Mouse (Mus musculus) hindbrain, embryonic 13.5 days (tissue): ENCODE measurements at regions not wholly inside any gene's neighbourhood (a gene's known extent, or its start where the extent isn't known, plus 50 kb on each side); places are given as distances from the start of the nearest gene placed in this dataset.
A peak's percentile ranks its signal among the peaks of the same experiment; 100 is the strongest.

Experiments
- ATAC-seq: fragments of 200-750 bp; cut with Nextera tagmentation; 2 replicates; pipeline ENCODE4 v1.8.0; 2017; ENCODE audit warnings: moderate TSS enrichment; ENCODE audit not compliant: low FRiP score
- H3K27ac ChIP-seq: fragments of 300-500 bp; sonication (generic); 2 replicates; pipeline ENCODE4 v1.5.1; 2015; ENCODE audit warnings: inconsistent platforms, mild to moderate bottlenecking, moderate library complexity
- H3K27me3 ChIP-seq: fragments of 300-500 bp; sonication (generic); 2 replicates; pipeline ENCODE4 v1.6.1; 2015; ENCODE audit warnings: mild to moderate bottlenecking, inconsistent platforms
- H3K36me3 ChIP-seq: fragments of 300-500 bp; sonication (generic); 2 replicates; pipeline ENCODE4 v1.6.1; 2015; ENCODE audit warnings: mild to moderate bottlenecking, inconsistent platforms
- H3K4me1 ChIP-seq: fragments of 300-500 bp; sonication (generic); replicated peaks from 2 replicates; pipeline ENCODE4 v1.6.1; 2015; ENCODE audit warnings: inconsistent platforms
- H3K4me2 ChIP-seq: fragments of 300-500 bp; sonication (generic); 2 replicates; pipeline ENCODE4 v1.6.1; 2015; ENCODE audit warnings: inconsistent platforms, mild to moderate bottlenecking, moderate library complexity
- H3K4me3 ChIP-seq: fragments of 300-500 bp; sonication (generic); 2 replicates; pipeline ENCODE4 v1.5.1; 2015; ENCODE audit warnings: mild to moderate bottlenecking, inconsistent platforms
- H3K9ac ChIP-seq: fragments of 300-500 bp; sonication (generic); 2 replicates; pipeline ENCODE4 v1.6.1; 2015; ENCODE audit warnings: mild to moderate bottlenecking, inconsistent platforms
- H3K9me3 ChIP-seq: fragments of 300-500 bp; sonication (generic); 2 replicates; pipeline ENCODE4 v1.6.1; 2016; ENCODE audit warnings: inconsistent platforms
- WGBS: fragments of 180-500 bp; shearing (Covaris S2); methylation state at CpG from one replicate; pipeline ENCODE4 v1.1.7; 2015; 5-methylcytosine and 5-hydroxymethylcytosine counted together

GRCm38 (mm10) chrX:110061870-110062269 lies 752.2 kb upstream of the Pou3f4 start:
- Histone ChIP-seq H3K9me3 (no peaks in the 10 kb centered on the region), H3K4me3 (no peak overlapping the region), H3K27ac (no peak overlapping the region), H3K27me3 (no peaks in the 10 kb centered on the region), H3K4me1 (no peaks in the 10 kb centered on the region), H3K36me3 (no peaks in the 10 kb centered on the region), H3K9ac (no peak overlapping the region), H3K4me2 (no peak overlapping the region)
- ATAC-seq: no peak
- WGBS: 45% methylated on average over 1 of the region's 1 CpGs

GRCm38 (mm10) chrX:110076376-110076775 lies 737.7 kb upstream of the Pou3f4 start:
- no peaks in the 10 kb centered on the region for H3K27me3 ChIP-seq
- no peak for ATAC-seq
- H3K27ac ChIP-seq: no peak overlapping the region
- WGBS: 40% methylated on average over 4 of the region's 4 CpGs
- H3K36me3 ChIP-seq: no peaks in the 10 kb centered on the region
- H3K4me3 ChIP-seq: no peak overlapping the region
- no peak overlapping the region for H3K4me2 ChIP-seq
- no peaks in the 10 kb centered on the region for H3K4me1 ChIP-seq
- H3K9me3 ChIP-seq: no peaks in the 10 kb centered on the region
- no peak overlapping the region for H3K9ac ChIP-seq

- ATAC-seq: peak; percentile 46; the same call in 1 of the 2 replicates
- no peaks in the 10 kb centered on the region for H3K4me1 ChIP-seq
- H3K4me3 ChIP-seq: no peak overlapping the region
- 42% methylated on average over 3 of the region's 3 CpGs for WGBS
- no peak overlapping the region for H3K4me2 ChIP-seq
- no peaks in the 10 kb centered on the region for H3K27me3 ChIP-seq
- H3K27ac ChIP-seq: no peak overlapping the region
- H3K36me3 ChIP-seq: no peaks in the 10 kb centered on the region
- H3K9ac ChIP-seq: no peak overlapping the region
- H3K9me3 ChIP-seq: no peaks in the 10 kb centered on the region
Observed at GRCm38 (mm10) chrX:110077761-110078531, 736.1 kb upstream of the Pou3f4 start.

- no peaks in the 10 kb centered on the region for H3K27me3 ChIP-seq
- no peaks in the 10 kb centered on the region for H3K9me3 ChIP-seq
- WGBS: 88% methylated on average over 1 of the region's 1 CpGs
- H3K4me2 ChIP-seq: no peak overlapping the region
- no peaks in the 10 kb centered on the region for H3K36me3 ChIP-seq
- no peak overlapping the region for H3K9ac ChIP-seq
- no peak for ATAC-seq
- H3K27ac ChIP-seq: no peak overlapping the region
- no peaks in the 10 kb centered on the region for H3K4me1 ChIP-seq
- H3K4me3 ChIP-seq: no peak overlapping the region
Observed at GRCm38 (mm10) chrX:110096976-110097375, 717.1 kb upstream of the Pou3f4 start.

GRCm38 (mm10) chrX:110109490-110109889 lies 704.6 kb upstream of the Pou3f4 start:
- Histone ChIP-seq H3K4me3 (no peak overlapping the region), H3K4me1 (no peaks in the 10 kb centered on the region), H3K4me2 (no peak overlapping the region), H3K36me3 (no peaks in the 10 kb centered on the region), H3K9ac (no peak overlapping the region), H3K9me3 (no peaks in the 10 kb centered on the region), H3K27me3 (no peaks in the 10 kb centered on the region), H3K27ac (no peak overlapping the region)
- ATAC-seq: no peak

GRCm38 (mm10) chrX:110117471-110118190 lies 696.4 kb upstream of the Pou3f4 start:
- ATAC-seq: no peak
- no peak overlapping the region for H3K4me3 ChIP-seq
- no peaks in the 10 kb centered on the region for H3K36me3 ChIP-seq
- H3K9ac ChIP-seq: no peak overlapping the region
- no peaks in the 10 kb centered on the region for H3K4me1 ChIP-seq
- WGBS: 93% methylated on average over 3 of the region's 3 CpGs
- H3K27me3 ChIP-seq: no peaks in the 10 kb centered on the region
- H3K27ac ChIP-seq: no peak overlapping the region
- H3K9me3 ChIP-seq: no peaks in the 10 kb centered on the region
- no peak overlapping the region for H3K4me2 ChIP-seq

- no peaks in the 10 kb centered on the region for H3K27me3 ChIP-seq
- H3K9ac ChIP-seq: no peak overlapping the region
- no peak overlapping the region for H3K4me2 ChIP-seq
- H3K9me3 ChIP-seq: no peaks in the 10 kb centered on the region
- H3K4me1 ChIP-seq: no peaks in the 10 kb centered on the region
- no peak for ATAC-seq
- no peak overlapping the region for H3K27ac ChIP-seq
- no peaks in the 10 kb centered on the region for H3K36me3 ChIP-seq
- 91% methylated on average over 1 of the region's 1 CpGs for whole genome bisulfite sequencing
- H3K4me3 ChIP-seq: no peak overlapping the region
Observed at GRCm38 (mm10) chrX:110120720-110121119, 693.4 kb upstream of the Pou3f4 start.
